Mouse (Mus musculus) bone marrow, adult 2 months (tissue): ENCODE measurements around the gene Pik3c2b. TPM values are rescaled to one million over a fixed set of nuclear protein-coding genes. Genes with fewer than 3 reads are reported as not detected.

ENCODE experiments used
- H3K27ac ChIP-seq: fragments of 200-500 bp; 2 replicates; pipeline ENCODE4 v1.5.1; 2012; ENCODE audit warnings: low read depth, mild to moderate bottlenecking, control low read depth, inconsistent platforms, low read length; ENCODE audit not compliant: control insufficient read depth, poor library complexity, insufficient read depth
- H3K4me1 ChIP-seq: fragments of 200-500 bp; 2 replicates; pipeline ENCODE4 v1.6.1; 2011; ENCODE audit warnings: low read length; ENCODE audit not compliant: control insufficient read depth, insufficient read depth
- H3K4me3 ChIP-seq: fragments of 200-500 bp; replicated peaks from 2 replicates; pipeline ENCODE3; 2011; ENCODE audit warnings: mild to moderate bottlenecking, low read depth, low read length, control low read depth; ENCODE audit not compliant: control insufficient read depth
- CTCF ChIP-seq: fragments of 200-500 bp; IDR thresholded peaks from 2 replicates; pipeline ENCODE4 v1.5.1; 2011; ENCODE audit warnings: low read length, control low read depth; ENCODE audit not compliant: control insufficient read depth, insufficient read depth
- POLR2A ChIP-seq: fragments of 200-500 bp; IDR thresholded peaks from 2 replicates; pipeline ENCODE4 v1.6.1; 2011; ENCODE audit warnings: low read depth, mild to moderate bottlenecking, control low read depth, low read length, borderline replicate concordance; ENCODE audit not compliant: control insufficient read depth
- WGBS: fragments of 180-500 bp; shearing (Covaris S2); methylation state at CpG from one replicate; pipeline ENCODE4 v1.1.7; 2018; 5-methylcytosine and 5-hydroxymethylcytosine counted together
- polyA plus RNA-seq: library from polyadenylated mRNA; stranded (reverse); fragments of >200 nt; gene quantifications from 2 replicates; pipeline ENCODE4 v1.2.4, GENCODE M21; 2011; ENCODE audit warnings: low replicate concordance; ENCODE audit not compliant: missing spikeins, insufficient read depth, insufficient read length

Gene Pik3c2b
- polyA plus RNA-seq: 6.6 and 17.9 TPM in 2 replicates

DNA sequence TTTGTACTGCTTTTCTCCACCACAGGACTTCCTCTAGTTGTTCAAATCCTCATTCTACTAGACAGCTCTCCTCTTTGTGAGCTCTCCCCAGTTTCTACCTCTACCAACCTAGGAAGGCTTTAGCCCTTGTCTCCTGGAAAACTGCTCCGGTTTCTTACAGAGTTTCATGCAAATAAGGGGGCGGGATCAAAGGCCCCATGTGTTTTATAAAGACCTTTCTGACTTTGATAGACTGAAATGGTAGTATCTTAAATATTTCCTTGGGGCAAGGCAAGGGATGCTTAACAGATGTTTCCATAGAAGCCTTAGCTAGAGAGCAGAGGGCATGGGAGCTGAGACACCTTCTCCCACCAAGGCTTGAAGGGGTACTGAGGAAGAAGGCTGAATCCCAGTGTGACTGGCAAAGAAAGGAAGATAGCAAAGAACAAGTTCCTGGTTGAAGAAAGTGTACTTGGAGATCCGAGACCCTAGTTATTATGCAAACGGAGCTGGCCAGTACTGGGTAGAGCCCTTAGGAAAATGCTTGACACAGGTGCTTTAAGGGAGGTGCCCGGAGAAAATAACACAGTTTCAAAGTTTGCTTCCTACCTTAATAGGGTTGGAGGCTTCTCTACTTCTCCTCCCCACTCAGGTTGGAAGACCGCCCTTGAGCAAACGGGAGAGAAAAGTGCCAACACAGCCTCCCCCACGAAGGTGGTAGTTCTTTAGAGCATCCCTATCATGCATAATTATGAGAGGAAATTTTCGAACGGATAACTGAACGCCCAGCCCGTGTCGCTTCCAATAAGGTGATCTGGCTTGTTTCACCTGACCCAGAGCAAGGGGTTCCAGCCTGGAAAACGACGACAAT is at the start of gene Pik3c2b:
TSS of gene Pik3c2b (plus strand) at position 657 of the 850 bp plus-strand sequence.
- Histone ChIP-seq H3K27ac (peak within 1 kb of the TSS; percentile 81), H3K4me1 (no peaks in the 10 kb centered on the region; the same call in 1 of the 2 replicates), H3K4me3 (peak within 1 kb of the TSS; percentile 70)
- WGBS: 7% methylated on average over 15 of the region's 15 CpGs
- no peak for TF ChIP-seq CTCF
- no peak for TF ChIP-seq POLR2A

DNA sequence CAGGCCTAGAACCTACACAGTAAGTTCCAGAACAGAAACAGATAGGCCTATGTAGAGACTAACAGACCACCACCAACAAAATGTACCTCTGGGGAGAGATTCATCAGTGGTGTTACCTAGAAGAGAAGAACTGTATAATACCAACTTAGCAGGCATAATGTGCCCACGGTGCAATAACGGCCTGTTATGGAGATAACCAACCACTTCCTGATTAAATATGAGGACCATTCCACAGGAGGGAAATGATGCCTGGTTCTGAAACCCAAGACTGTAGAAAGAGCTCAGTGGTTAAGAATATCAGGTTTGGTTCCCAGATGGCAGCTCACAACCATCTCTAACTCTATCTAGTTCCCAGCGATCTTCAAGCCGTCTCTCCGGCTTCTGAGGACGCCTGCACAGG is 45.1 kb upstream of the Pik3c2b start:
- Histone ChIP-seq H3K27ac (no peak overlapping the region), H3K4me3 (no peak overlapping the region), H3K4me1 (no peaks in the 10 kb centered on the region)
- 59% methylated on average over 6 of the region's 6 CpGs for WGBS
- no peak for TF ChIP-seq POLR2A
- TF ChIP-seq CTCF: no peak

- H3K4me3 ChIP-seq: no peak overlapping the region
- no peaks in the 10 kb centered on the region for H3K4me1 ChIP-seq
- H3K27ac ChIP-seq: no peak overlapping the region
- 87% methylated on average over 3 of the region's 3 CpGs for WGBS
- TF ChIP-seq CTCF (no peak), POLR2A (no peak)
Observed at GRCm38 (mm10) chr1:133006571-133006970, 38.9 kb upstream of the Pik3c2b start.

- Histone ChIP-seq H3K4me1 (no peaks in the 10 kb centered on the region; the same call in 1 of the 2 replicates), H3K27ac (no peak overlapping the region), H3K4me3 (no peak overlapping the region)
- WGBS: 34% methylated on average over 12 of the region's 13 CpGs
- TF ChIP-seq CTCF (no peak), POLR2A (no peak)
Observed at GRCm38 (mm10) chr1:133011955-133012841, 33.3 kb upstream of the Pik3c2b start.

GRCm38 (mm10) chr1:133013331-133013730 is 32.1 kb upstream of the Pik3c2b start:
- TF ChIP-seq POLR2A: no peak
- no peak for TF ChIP-seq CTCF
- Histone ChIP-seq H3K4me1 (no peaks in the 10 kb centered on the region; the same call in 1 of the 2 replicates), H3K27ac (no peak overlapping the region), H3K4me3 (no peak overlapping the region)

DNA sequence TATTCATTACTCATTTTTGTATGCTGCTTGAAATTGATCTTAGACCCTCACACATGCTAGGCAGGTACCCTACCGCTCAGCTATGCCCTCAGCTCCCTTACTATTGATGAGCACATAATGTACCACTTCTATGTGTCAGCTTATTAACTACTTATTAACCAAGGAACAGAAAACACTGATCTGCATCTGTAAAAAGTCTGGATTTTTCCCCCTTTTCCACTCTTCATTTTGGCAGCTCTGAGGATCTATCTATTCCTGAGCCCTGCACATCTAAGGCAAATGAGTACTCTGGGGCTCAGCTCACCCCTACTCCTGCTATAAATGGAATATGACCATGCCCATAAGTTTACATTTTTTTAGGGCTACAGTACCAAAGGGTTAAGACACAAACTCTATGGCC is 31.3 kb upstream of the Pik3c2b start:
- H3K27ac ChIP-seq: no peak overlapping the region
- 96% methylated on average over 1 of the region's 1 CpGs for WGBS
- TF ChIP-seq POLR2A: no peak
- TF ChIP-seq CTCF: no peak

DNA sequence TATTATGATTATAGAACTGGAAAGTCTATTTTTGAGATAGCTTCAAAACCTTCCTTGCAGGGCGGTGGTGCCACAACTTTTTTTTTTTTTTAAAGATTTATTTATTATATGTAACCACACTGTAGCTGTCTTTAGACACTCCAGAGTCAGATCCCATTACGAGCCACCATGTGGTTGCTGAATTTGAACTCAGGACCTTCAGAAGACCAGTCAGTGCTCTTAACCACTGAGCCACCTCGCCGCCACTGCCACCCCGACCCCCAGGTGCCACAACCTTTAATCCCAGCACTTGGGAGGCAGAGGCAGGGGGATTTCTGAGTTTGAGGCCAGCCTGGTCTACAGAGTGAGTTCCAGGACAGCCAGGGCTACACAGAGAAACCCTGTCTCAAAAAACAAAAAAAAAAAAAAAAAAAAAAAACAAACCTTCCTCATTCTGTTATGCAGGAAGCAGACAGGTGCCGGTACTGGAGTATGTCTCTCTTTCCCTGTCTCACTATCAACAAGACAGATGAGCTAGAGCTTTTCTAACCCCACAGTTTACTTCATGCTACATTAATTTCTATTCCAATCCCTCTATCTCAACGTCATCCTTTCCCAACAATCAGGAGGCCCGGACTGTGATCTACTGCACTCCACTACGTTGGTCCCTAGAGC is 28.6 kb upstream of the Pik3c2b start:
- Histone ChIP-seq H3K27ac (no peak overlapping the region), H3K4me3 (no peak overlapping the region), H3K4me1 (no peaks in the 10 kb centered on the region; the same call in 1 of the 2 replicates)
- TF ChIP-seq POLR2A (no peak), CTCF (no peak)
- 87% methylated on average over 9 of the region's 9 CpGs for WGBS

More for the DNA sequence above, 31.3 kb upstream of the Pik3c2b start:
- Histone ChIP-seq H3K4me1 (no peaks in the 10 kb centered on the region; the same call in 1 of the 2 replicates), H3K4me3 (no peak overlapping the region)
